Mouse (Mus musculus) heart, adult 2 months (tissue): ENCODE results near the gene Gfpt1.

Source experiments
- CTCF ChIP-seq: fragments of 200-600 bp; IDR thresholded peaks from 2 replicates; pipeline ENCODE4 v1.8.1; 2022; ENCODE audit warnings: antibody characterized with exemption, mild to moderate bottlenecking, moderate library complexity
- EP300 ChIP-seq: fragments of 200-500 bp; IDR thresholded peaks from 2 replicates; pipeline ENCODE4 v1.6.1; 2011; ENCODE audit warnings: low read depth, low read length, control low read depth; ENCODE audit not compliant: insufficient read depth
- POLR2A ChIP-seq: fragments of 200-500 bp; IDR thresholded peaks from 2 replicates; pipeline ENCODE4 v1.6.1; 2011; ENCODE audit warnings: mild to moderate bottlenecking, low read depth, low read length, control low read depth; ENCODE audit not compliant: insufficient read depth

DNA sequence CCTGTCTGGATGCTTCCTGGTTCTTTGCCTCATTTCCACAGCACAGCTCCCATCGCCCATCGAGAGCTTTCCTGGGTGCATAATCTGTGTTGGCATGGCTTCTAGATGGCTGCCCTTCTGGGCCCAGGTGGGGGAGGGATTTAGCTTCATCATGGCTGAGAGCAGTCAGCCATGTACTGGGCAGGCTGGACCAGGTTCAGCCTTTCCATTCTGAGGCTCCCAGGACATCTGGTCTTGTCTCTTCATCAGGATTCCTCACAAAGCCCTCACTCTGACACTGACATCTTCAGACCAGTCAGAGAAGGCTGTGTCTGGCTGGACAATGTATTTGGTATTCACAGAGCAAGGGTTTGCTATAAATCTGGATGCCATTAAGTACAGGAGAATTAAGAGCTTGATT is 73.3 kb downstream of the Gfpt1 start:
- TF ChIP-seq CTCF = no peak
- no peak for TF ChIP-seq EP300
- TF ChIP-seq POLR2A = no peak
